Mouse (Mus musculus) embryonic stem cell, embryonic (primary cell): ENCODE measurements around the gene C2cd4d.

Source experiments
- CTCF ChIA-PET, 4 experiments: fragments of 300-600 bp in 2 of 4; fragments of 350-600 bp in 2 of 4; sonication (Branson Sonifier 250); formaldehyde crosslinking; loops; one replicate each; lab custom pipeline; 2022; ENCODE audit warnings: inconsistent platforms in 2 of 4; lab: Charles Lee
- POLR2A ChIA-PET, 4 experiments: fragments of 300-600 bp in 2 of 4; fragments of 350-600 bp in 2 of 4; sonication (Branson Sonifier 250); formaldehyde crosslinking; loops; one replicate each; lab custom pipeline; 2022; ENCODE audit warnings: antibody characterized with exemption in 4 of 4, inconsistent platforms in 1 of 4; lab: Charles Lee

Gene C2cd4d

DNA sequence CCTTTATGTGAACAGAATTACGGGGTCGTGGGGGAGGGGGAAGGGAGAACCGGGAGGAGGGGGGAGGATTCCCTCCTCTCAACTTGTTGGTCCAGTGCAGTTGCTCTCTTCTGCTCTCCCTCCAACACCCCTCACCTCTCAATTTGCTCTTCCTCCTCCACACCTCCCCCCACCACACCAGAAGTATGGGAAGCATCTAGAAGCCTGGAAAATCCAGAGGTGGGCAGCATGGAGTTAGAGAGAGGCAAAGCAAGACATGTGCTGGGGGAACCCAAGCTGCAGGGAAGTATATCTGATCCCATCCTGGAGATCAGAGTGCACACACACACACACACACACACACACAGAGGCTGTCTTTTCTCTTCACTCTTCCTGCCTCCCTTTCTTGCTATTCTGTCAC, 9.8 kb downstream of the C2cd4d start:
- CTCF ChIA-PET, result interaction anchor here in 1 of 4 experiments (1.1 to 1.2 kb wide), 2 partner anchors 161 to 531 kb away, joined by 3 read pairs; no protein-coding TSS in a partner anchor
- POLR2A ChIA-PET, result interaction anchor here in 3 of 4 experiments (0.5 to 1.5 kb wide), 11 partner anchors 8 to 624 kb away, joined by 3 to 15 read pairs (median 3); partner anchors contain the start of genes C2cd4d (in 1 of the 3), Cgn (in 1 of the 3) and Lingo4 (in 1 of the 3)

DNA sequence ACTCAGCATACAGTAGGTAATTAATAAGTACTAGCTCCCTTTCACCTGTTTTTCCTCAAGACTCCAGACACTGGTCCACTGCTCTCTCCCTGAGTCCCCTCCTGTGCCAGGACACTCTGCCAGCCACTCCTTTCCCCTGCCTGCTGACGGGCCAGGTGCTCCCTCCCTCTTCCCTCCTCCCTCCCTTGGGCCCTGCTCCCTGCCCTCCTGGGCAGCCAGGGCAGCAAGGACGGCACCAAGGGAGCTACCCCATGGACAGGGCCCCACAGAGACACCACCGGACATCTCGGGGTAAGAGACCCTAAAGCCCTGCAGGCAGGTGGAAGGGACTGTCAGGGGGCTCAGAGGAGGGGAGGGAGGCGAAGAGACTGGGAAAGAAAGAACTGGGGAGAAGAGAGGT, 10.4 kb downstream of the C2cd4d start, which contains the start of gene Rorc:
Gene Rorc, plus strand, starts transcription at position 154 of the 400 bp plus-strand sequence.
- CTCF ChIA-PET, result interaction anchor here in 1 of 4 experiments (1.0 to 1.2 kb wide), 2 partner anchors 84 to 530 kb away, joined by 3 read pairs; no protein-coding TSS in a partner anchor
- POLR2A ChIA-PET, result interaction anchor here (0.7 to 1.5 kb wide), 8 partner anchors 8 to 150 kb away, joined by 3 to 5 read pairs (median 3); partner anchors contain the start of genes C2cd4d (in 1 of the 4) and Tdrkh (in 1 of the 4)

DNA sequence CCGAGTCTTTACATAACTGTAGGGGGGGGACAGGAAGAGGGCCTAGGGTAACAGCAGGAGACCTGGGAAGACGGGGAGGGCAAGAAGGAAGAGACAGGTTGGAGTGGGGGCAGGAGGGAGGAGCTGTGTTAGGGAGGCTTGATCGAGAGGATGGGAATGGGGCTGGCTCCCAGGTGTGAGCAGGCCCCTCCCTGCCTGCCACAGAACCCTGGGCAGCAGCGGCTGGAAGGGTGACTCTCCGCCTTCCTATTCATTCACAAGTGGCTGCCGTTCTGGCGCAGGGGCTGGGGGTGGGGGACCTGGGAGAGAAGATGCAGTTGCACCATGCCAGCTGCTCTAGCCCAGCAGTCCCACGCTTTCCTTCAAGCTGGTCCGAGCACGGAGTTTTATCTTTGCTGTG, 10.9 kb downstream of the C2cd4d start:
- ChIA-PET POLR2A (interaction anchor here (0.6 to 1.5 kb wide), 6 partner anchors 8 to 1066 kb away, joined by 3 to 5 read pairs (median 4); partner anchors contain the start of genes C2cd4d (in 1 of the 4) and Tdrkh (in 1 of the 4)), CTCF (interaction anchor here in 1 of 4 experiments (0.7 to 1.2 kb wide), 3 partner anchors 12 to 530 kb away, joined by 3 read pairs; no protein-coding TSS in a partner anchor)

DNA sequence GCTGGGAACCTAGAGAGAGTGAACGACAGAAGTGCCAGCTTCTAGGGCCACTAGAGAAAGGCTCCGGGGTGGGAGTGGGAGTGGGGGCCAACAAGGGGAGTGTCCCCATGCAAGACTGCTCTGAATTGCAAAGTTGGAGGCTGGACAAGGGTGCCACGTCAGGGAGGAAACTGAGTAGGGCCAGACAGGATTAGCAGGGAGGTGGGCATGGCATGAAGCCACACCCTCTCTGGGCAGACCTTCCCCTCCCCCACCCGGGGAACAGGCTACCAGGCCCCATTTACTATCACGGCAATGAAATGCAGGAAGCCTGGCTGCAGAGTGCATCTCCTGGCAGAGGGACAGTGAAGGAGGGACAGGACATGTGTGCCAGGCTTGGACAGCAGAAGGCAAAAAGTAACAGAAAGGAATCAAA, 11.4 kb downstream of the C2cd4d start:
- ChIA-PET CTCF (interaction anchor here in 1 of 4 experiments (0.7 to 1.0 kb wide), 2 partner anchors 13 to 83 kb away, joined by 3 read pairs; no protein-coding TSS in a partner anchor), POLR2A (interaction anchor here in 3 of 4 experiments (0.6 to 1.3 kb wide), 6 partner anchors 18 to 1067 kb away, joined by 3 to 5 read pairs (median 4); partner anchors contain the start of gene Tdrkh (in 1 of the 3))

DNA sequence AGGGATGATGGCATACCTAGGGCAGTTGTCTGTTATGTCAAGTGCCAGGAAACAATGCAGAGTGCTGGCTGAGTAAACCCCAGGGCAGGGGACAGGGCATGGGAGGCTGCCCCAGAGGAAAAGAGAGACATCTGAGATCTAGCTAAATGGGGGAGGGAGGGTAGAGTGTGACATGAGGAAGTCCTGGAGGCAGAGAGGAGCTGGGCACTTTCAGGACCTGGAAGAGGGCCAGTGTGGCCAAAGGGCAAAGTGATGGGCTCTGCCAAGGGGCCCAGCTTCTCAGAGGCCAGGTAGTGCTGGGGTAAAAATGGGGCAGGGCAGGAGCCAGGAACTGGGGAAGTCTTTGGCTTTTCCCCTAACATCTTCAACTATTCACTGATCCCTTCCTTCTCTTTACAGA, 12.4 kb downstream of the C2cd4d start:
- POLR2A ChIA-PET, result interaction anchor here in 1 of 4 experiments (0.8 kb wide), 1 partner anchor 17 kb away, joined by 3 read pairs; no protein-coding TSS in a partner anchor
- CTCF ChIA-PET, result interaction anchor here in 1 of 4 experiments (0.5 kb wide), 1 partner anchor 218 kb away, joined by 6 read pairs; no protein-coding TSS in a partner anchor

DNA sequence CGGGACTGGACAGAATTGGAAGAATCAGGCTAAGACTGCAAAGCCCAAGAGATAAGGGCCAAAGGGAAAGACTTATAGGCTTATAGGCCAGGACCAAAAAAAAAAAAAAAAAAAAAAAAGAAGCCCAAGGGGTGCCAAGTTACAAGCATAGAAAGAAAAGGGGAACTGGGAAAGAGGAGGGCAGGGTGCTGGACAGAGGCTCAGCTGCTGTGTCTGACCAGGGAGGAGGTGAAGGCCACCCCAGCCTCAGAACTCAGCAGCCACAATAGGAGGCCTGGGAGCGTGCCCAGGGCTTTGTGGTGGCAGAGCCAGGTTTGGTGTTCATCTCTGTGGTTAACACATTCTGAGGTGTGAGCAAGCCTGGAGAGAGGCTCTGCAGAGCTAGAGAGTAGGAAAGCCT, 12.9 kb downstream of the C2cd4d start:
- ChIA-PET CTCF (interaction anchor here in 1 of 4 experiments (0.5 kb wide), 1 partner anchor 218 kb away, joined by 6 read pairs; no protein-coding TSS in a partner anchor), POLR2A (no interaction called here)

DNA sequence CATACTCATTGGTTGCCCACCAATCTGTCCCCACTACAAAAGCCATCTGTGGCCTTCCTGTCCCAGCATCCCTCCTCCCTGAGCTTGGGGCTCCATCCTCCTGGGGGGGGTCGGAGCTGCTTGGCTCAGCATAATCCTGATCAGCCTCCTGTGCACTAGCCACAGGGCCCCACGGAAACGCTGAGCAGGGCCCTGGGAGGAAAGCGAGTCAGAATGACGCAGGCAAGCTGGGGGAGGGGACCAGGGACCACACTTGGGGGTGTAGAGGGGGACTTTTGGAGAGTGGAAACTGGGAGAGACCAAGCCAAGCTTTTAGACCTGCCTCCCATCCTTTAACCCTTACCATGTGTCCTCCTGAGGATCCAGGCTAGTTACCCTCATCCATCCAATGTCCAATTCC, 13.6 kb downstream of the C2cd4d start:
- ChIA-PET CTCF (interaction anchor here in 2 of 4 experiments (0.6 to 1.3 kb wide), 2 partner anchors 9 to 11 kb away, joined by 5 to 6 read pairs; no protein-coding TSS in a partner anchor), POLR2A (no interaction called here)

DNA sequence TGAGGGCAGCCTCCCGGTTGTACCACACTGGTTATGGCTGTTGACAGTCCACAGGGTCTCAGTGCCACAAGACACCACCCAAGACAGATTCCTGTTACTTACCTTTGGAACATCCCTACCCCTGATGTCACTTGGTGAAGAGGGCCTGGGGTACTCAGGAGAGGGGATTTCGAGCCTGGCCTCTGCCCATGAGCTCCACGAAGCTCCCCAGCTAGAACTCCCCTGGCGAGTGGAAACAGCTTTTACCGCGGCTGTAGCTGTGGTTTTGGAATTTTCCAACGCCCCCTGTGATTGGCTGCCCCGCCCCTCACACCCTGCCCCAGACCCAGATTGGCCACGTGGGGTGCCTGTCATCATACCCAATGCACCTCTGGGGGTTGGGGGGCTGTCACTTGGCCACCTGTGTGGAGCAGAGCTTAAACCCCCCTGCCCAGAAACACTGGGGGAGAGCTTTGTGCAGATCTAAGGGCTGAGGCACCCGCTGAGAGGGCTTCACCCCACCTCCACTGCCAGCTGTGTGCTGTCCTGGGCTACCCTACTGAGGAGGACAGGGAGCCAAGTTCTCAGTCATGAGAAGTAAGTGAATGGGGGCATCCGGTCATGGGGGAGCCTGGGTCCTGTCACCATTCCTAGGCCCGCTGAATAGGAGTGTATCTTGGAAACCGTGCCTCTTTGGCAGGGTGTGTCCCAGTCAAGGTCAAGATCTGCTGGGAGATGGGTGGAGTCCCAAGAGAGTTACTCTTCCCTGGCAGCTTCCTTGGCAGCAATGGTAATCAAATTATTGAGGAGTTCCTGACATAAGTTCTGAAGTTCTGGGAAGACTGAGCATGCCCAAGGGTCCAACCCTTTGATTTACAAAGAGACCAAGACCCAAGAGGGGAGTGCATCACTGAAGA, 15.0 kb downstream of the C2cd4d start:
- POLR2A ChIA-PET, result interaction anchor here in 3 of 4 experiments (0.5 to 1.9 kb wide), 9 partner anchors 8 to 418 kb away, joined by 3 to 8 read pairs (median 3); partner anchors contain the start of genes Oaz3 (in 2 of the 3) and Mrpl9 (in 1 of the 3)

DNA sequence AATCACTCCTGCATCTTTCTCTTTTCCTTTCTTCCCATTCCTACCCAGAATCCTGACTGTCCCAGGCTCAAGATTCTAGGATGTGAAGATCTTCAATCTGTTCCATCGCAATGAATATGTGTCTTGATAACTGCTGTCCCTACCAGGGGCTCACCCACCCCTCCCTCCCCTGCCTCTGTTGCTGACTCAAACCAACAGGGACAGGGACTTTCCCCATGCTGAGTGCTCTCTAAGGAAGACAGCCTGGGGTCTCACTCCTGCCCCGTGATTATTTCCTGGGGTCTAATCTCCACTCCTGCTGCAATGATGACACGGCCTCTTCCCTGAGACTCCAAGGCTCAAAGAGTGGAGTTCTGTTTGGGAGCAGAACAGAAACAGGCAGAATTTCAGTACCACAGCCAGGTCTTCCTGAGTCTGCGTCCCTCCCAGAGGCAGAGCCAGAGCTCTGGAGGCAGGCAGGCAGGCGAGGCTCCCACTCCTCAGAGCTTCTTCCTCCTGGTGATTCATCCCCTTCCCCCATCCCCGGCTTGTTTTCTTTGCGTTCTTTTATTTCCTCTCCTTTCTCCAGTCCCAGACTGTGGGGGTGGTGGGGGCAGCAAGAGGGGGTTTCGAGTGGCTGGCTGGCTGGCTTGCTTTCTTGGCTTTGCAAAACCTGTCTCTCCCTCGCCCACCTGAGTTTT, 17.7 kb downstream of the C2cd4d start:
- ChIA-PET CTCF (interaction anchor here in 1 of 4 experiments (1.3 kb wide), 1 partner anchor 13 kb away, joined by 3 read pairs; no protein-coding TSS in a partner anchor), POLR2A (interaction anchor here in 2 of 4 experiments (1.2 to 1.6 kb wide), 2 partner anchors 8 to 21 kb away, joined by 3 read pairs; no protein-coding TSS in a partner anchor)

More for the DNA sequence above, 15.0 kb downstream of the C2cd4d start:
- CTCF ChIA-PET, result interaction anchor here in 2 of 4 experiments (0.6 to 1.5 kb wide), 4 partner anchors 10 to 125 kb away, joined by 3 to 13 read pairs (median 4); no protein-coding TSS in a partner anchor

DNA sequence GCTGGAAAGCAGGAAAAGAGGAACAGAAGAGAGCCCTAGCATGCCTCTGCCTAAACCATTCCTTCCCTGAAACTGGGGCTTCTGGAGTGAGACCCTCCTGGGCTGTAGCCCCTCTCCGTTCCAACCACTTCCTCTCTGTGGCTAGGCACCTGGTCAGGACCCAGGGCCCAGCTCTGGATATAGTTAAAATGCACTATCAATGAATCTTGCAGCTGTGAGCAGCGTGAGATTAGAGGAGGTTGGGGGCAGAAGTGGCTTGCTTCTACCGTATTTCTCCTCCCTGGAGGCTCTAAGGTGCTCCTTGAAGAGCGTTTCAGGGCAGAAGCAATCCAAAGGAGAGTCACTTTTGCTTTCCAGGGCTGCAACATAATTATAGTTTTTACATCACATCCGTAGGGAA, 20.1 kb downstream of the C2cd4d start:
- ChIA-PET CTCF (no interaction called here), POLR2A (no interaction called here)

DNA sequence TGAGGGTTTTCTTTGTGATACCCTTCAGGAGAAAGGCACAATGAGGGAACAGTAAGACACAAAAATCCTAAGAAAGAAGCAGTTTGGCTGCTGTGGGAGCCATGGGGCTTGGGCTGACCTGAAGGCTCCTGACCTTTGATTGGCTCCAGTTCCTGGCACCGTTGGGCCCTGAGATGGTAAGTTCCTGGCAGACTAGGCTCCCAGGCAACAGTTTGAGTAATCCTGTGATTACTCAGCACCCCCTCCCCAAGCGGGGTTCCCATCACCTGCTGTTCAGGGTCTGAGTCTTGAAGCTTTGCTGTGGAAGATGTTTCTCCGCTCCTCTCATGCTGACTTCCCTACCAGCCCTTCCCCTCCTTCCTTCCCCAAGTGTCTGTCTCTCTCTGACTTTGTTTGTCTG, 21.2 kb downstream of the C2cd4d start:
- POLR2A ChIA-PET, result no interaction called here
- CTCF ChIA-PET, result interaction anchor here in 1 of 4 experiments (1.0 kb wide), 1 partner anchor 17 kb away, joined by 3 read pairs; no protein-coding TSS in a partner anchor

DNA sequence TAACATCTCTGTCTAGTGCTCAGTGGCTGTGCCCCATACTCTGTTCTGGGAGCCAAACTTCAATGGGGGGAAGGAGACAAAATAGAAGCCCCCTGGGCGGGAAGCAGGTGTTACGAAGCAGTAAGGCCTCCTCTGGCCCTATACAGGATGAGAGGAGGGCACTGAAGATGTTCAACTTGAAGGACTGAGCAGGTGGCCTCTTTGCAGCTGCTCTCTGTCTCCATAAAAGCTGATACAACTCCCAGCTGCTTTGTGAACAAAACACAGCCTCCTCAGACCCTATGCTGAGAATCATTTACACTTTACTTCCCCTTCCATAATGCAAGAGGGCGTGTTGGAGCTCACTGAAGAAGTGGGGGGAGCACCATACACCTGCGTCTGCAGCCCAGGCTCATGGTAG, 24.4 kb downstream of the C2cd4d start:
- CTCF ChIA-PET, result no interaction called here
- POLR2A ChIA-PET, result interaction anchor here in 1 of 4 experiments (1.0 kb wide), 1 partner anchor 39 kb away, joined by 3 read pairs; no protein-coding TSS in a partner anchor

DNA sequence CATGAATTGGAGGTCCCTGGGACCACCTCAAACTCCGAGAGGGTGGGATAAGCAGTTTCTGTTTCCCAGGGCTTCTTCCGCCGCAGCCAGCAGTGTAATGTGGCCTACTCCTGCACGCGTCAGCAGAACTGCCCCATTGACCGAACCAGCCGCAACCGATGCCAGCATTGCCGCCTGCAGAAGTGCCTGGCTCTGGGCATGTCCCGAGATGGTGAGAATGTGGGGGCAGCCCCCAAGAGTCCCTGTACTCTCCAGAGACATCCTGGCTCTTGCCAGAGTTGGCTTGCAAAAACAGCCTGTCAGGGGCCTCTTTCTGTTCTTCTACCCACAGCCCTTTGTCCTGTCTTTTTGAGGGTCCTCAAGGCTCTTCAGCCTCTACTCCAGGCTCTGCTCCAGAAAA, 25.2 kb downstream of the C2cd4d start:
- ChIA-PET POLR2A (interaction anchor here in 1 of 4 experiments (1.0 kb wide), 1 partner anchor 40 kb away, joined by 3 read pairs; no protein-coding TSS in a partner anchor), CTCF (no interaction called here)

DNA sequence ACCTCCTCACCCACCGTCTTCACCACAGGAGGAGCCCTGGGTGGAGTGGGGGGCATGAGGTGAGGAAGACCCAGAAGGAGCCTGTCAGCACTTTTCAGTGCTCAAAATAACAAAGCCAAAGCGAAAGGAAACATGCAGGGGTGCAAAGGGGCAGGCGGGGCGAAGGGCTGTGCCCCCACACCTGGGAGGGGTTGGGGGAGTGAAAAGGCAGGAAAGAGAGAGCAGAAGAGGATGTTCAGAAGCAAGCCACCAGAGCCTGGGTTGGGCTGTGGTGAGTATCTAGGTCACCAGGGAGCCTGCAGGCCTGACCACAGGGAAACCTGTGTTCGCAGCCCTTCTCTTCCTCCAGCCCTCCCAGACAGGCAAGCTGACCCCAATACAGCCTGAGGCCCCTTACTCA, 25.8 kb downstream of the C2cd4d start:
- ChIA-PET POLR2A (no interaction called here), CTCF (no interaction called here)

DNA sequence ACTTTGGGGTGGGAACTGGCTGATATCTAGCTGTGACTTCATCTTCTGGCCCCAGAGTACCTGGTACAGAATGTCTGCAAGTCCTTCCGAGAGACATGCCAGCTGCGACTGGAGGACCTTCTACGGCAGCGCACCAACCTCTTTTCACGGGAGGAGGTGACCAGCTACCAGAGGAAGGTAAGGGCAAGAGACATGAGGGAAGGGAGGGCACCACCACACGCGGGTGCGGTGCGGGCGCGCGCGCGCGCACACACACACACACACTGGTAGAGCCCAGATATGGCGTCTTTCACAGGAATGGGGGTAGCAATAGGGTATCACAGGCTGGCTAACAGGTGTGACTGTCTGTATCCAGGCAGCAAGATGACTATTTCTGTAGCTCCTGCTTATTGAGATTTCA, 27.2 kb downstream of the C2cd4d start:
- CTCF ChIA-PET, result interaction anchor here in 1 of 4 experiments (0.7 kb wide), 1 partner anchor 23 kb away, joined by 4 read pairs; no protein-coding TSS in a partner anchor
- POLR2A ChIA-PET, result interaction anchor here in 1 of 4 experiments (1.4 kb wide), 1 partner anchor 18 kb away, joined by 3 read pairs; no protein-coding TSS in a partner anchor

DNA sequence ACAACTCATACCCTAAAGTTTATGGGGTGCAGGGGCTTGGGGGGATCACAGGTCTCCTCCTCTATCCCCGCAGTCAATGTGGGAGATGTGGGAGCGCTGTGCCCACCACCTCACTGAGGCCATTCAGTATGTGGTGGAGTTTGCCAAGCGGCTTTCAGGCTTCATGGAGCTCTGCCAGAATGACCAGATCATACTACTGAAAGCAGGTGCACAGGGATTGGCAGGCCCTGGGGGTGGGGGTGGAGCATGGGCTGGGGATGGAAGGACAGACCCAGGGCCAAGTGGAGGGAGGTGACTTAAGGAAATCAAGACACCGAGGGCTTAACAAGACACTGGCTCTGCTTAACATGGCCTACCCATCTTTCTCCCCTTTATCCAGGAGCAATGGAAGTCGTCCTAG, 28.8 kb downstream of the C2cd4d start:
- ChIA-PET POLR2A (interaction anchor here in 1 of 4 experiments (0.7 kb wide), 1 partner anchor 11 kb away, joined by 3 read pairs; no protein-coding TSS in a partner anchor), CTCF (interaction anchor here in 1 of 4 experiments (0.8 kb wide), 1 partner anchor 111 kb away, joined by 3 read pairs; no protein-coding TSS in a partner anchor)

DNA sequence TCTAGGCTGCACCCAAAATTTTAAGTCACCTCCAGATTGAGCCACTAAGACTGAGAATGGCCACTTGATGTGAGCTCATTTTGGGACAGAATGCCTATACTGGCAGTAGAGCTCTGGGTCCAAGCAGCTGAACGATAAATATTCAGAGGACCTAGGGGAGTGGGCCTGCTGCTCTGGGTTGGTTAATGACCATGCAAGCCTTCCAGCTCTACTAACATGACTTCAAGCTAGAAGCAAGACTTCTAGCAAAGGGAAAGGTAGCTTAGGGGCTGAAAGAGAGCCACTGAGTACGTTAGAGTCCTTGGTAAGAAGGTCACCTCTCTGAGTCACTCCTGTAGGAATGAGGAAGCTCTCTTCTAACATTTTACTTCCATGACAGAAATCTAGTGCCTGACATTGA, 29.9 kb downstream of the C2cd4d start:
- POLR2A ChIA-PET, result interaction anchor here in 1 of 4 experiments (1.1 to 1.3 kb wide), 2 partner anchors 12 to 18 kb away, joined by 3 read pairs; no protein-coding TSS in a partner anchor
- CTCF ChIA-PET, result interaction anchor here in 1 of 4 experiments (0.6 kb wide), 1 partner anchor 88 kb away, joined by 3 read pairs; the partner anchor contains the start of gene Riiad1
